Mouse (Mus musculus) v-Abl transformed pro-B cells (cell line): ENCODE data around the gene Exoc2.

Experiments used
- in situ Hi-C, 2 experiments: fragments of 400-800 bp; cut with MboI; formaldehyde crosslinking; loops; one replicate each; pipeline ENCODE4 v1.15.1; 2025; ENCODE audit not compliant: unreplicated experiment in 2 of 2

Exoc2 gene

DNA sequence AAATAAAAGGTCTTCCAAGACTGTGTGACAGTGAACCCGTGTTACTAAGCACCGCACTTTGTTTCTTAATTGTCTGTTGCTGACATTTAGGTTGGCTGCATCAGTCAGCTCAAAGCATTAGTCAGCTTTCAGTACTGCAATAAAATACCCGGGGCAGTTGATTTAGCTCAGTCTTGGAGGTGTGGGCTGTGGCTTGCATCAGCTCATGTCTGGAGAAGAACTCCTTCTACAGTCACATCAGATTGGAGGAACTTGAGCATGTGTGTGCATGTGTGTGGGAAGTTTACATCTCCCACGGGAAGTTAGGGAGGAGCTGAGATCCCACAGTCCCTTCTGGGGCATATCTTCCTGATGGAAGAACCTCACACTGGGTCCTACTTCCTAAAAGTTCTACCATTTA, 185.9 kb downstream of the Exoc2 start:
- in situ Hi-C loops, result no loop called here

DNA sequence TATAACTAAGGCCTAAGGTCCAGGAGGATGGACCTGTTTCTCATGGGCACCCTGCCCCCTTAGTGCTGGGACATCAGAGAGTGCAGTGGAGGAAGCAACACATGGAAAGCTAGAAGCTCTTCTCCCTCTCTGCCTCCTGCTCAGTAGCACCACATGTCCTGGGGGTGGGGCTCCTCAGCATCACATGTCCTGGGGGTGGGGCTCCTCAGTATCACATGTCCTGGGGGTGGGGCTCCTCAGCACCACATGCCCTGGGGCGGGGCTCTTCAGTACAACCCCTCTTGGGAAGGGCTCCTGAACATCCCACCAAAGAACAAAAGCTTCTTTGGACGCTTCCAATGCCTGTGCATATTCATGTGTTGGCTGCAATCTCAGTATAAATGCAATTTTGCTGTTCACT, 186.3 kb downstream of the Exoc2 start:
- in situ Hi-C loops, result no loop called here

DNA sequence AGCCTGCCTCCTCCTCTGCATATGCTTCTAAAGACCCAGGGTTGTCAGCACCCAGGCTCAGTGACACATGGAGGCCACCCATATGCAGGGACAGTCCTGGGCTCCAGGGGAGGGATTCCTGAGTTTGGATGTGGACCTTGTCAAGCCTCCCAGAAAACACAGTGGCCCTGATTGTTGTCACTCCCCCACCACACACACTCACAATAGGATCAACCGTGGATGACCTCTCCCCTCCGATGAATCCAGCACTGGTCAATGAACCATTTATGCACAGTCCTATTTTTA, 186.9 kb downstream of the Exoc2 start:
- in situ Hi-C loops, result no loop called here

DNA sequence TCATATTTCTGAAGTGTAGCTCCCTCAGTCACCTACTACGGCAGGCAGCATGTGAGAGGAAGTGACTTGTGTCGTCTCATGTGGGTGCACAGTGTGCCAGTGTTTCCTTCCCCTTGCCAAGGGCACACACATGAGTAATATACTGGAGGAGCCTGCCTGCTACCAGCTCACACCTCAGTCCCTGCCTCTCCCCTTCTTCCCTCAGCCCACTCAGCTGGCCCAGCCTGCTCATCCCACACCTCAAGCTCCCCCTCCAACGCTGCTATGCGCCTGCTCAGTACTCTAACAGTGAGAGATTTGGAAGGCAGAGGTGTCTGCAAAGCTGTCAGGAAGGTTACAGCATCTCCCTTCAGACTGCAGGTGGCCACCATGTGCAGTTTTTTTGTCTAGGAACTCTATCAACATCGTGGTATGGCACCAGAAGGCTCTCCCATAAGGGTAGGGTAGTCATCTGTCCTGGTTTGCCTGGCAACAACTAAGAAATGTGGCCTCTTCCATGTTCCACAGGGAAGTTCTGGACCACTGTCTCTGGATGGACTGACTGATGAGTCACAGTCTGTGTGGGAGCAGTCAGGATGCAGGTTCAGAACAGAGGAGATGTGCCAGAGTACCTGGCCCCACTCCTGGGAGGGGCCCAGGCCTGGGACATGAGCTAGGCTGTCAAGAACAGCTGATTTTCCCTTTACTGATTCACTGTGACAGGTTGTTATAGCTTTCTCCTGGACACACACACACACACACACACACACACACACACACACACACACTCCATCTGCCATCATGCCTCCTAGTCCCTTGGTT, 187.5 kb downstream of the Exoc2 start:
- in situ Hi-C loops, result no loop called here

DNA sequence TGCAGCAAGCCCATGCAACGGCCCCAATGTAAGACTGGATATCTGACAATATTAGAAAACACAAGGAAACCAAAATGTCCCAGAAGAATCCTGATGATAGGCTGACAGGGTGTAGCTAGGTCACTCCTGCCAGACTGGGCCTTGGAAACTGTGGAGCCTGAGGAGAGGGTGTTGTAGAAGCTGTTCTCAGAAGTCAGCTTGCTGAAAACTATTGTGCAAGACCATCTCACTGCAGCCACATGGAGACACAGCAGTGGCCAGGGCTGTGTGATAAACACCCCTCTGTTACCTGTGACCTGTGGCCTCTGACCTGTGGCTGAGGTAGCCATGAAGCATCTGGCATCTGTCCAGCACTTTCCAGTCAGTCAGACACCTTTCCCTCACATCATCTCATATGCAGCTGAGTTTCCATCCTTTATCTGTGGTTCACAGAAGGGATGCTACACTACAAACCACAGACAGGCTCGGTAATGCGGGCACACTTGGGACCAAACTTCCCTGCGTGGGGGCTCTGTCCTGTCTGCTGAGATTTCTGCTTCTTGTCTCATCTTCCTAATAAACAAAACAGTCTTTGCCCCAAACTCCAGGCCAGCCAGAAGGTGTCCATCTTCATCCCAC, 188.4 kb downstream of the Exoc2 start:
- in situ Hi-C loops, result no loop called here

DNA sequence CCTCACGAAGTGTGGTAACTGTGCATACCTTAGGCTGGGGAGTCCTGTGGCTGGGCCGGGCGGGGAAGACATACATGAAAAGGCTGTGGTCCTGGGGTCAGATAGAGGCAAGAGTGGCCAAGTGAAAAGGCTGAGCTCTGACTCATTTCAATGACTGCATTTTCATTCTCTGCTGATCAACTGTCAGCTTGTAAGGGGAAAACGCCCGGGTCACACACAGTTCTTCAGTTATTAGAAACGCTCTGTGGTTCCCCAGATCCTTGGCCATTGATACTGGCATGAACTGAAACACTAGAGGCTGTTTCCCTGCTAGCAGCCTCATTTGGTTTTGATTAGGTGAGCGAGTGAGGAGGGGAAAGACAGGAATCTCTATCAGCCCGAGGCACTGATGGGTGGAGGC, 191.5 kb downstream of the Exoc2 start:
- in situ Hi-C loops, result no loop called here

DNA sequence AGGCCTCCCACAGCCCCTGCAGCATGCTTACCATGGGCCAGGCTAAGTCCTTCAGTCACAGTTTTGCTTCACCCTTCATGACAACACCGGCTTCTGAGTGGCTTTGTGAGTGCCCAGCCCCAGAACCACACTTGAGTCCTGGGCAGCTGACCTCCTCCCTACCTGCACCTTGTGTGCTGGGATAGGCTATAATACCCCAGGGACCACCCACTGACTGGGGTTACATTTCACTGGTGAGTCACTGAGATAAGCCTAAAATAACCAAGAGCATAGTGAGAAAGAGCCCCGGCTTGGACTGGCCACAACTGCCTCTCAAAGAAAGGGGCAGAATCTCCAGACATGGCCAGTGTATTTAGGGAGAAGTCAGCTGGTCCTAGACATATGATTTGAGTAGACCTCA, 192.0 kb downstream of the Exoc2 start:
- in situ Hi-C loops, result no loop called here

DNA sequence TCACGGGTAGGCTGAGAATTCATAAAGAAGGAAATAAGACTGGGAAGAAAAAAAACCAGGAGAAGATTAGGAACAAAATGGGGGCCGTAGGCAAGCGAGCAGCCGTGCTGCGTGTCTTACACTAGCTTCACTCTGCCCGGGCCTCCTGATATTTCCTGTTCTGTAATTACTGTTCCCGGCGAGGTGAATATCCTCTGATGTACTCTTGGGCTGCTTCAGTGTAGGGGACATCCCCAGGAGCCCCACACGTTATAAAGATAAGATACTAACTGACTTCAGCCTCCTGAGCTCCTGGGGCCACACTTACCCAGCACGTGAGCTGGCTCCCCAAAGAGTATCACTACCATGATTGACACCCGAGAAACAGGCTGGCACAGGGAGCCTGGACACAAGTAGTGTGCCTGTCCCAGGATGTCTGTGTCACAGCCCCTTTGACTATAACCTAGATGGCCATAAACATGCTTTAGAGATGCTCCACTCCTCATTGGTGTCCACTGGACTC, 196.2 kb downstream of the Exoc2 start:
- in situ Hi-C loops, result no loop called here

DNA sequence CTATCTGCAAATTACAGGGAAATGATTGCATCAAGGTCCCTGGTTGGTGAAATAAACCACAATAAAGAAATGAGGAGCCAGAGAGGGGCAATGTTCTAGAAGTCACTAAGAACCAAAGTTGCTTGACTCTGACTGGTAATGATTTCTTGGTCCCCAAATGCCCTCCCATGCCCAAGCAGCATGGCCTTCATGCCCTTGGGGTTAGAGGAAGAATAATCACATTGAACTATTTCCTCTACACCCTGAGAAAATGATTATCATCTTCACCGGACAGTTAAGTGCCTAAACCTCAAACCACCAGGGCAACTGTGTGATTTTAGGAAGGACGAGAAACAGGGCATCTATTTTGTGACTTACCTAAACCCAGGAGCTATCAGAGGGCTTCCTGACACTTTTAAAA, 197.9 kb downstream of the Exoc2 start:
- in situ Hi-C loops, result no loop called here

DNA sequence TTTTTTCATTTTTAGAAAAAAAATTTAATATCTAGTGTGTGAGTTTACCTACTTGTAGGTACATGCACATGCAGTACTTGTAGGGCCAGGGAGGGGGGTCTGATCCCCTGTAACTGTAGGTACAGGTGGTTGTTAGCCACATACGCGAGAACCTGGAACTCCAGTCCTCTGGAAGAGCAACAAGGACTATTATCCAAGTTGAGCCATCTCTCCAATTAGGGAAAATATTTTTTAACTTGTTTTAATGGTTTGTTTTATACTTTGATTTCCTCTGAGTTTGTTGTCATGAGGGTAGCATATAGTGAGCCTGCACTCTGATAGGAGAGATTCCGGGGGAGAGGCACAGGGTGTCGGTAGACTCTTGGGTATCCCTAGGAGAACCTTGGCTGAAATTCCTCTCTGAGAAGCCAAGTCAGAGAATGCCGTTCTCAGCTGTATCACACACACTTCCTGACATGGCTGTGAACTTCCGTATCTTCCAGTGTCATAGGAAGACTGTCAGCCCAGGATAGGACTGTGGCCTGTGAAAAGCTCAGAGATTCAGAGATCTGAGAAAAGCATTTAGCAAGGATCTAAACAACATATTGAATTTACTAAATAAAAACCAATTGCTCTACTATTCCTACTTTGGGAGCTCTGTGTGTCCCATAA, 206.3 kb downstream of the Exoc2 start:
- in situ Hi-C loops, result loop anchor here (10.0 to 25.0 kb wide), 3 partner anchors 67 to 845 kb away; no protein-coding TSS in a partner anchor

DNA sequence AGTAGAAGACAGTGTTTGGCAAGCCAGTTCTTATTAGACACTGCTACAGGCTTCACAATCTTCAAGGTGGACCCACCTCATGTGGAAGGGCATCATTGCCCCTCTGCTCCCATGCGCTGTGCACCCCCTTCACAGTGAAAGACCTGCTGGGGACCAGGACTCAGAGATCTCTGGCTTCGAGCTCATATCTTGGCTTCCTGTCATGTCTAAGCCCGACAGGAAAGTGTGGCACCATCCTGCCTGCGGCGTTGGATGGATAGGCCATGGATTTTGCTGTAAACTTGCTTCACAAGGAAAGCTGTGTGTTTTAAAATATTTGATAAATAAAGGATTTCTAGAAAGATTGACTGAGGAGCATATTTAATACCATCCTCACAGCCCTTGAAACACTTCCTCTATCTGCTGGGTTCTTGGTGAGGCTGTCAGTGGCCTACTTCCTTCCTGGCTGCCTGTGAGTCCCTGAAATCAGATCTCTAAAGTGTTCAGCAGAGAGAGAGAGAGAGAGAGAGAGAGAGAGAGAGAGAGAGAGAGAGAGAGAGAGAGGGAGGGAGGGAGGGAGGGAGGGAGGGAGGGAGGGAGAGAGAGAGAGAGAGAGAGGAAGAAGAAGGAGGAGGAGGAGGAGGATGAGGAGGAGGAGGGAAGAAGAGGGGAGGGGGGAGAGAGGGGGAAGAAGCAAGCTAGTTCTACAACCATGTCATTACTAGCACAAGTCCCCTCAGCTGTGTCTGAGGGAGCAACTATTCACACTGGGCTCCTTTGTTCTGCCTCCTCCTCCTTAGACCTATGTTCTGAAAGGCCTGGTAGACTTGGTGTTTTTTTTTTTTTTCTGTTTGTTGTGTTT, 207.0 kb downstream of the Exoc2 start:
- in situ Hi-C loops, result loop anchor here (10.0 to 25.0 kb wide), 3 partner anchors 68 to 845 kb away; no protein-coding TSS in a partner anchor

DNA sequence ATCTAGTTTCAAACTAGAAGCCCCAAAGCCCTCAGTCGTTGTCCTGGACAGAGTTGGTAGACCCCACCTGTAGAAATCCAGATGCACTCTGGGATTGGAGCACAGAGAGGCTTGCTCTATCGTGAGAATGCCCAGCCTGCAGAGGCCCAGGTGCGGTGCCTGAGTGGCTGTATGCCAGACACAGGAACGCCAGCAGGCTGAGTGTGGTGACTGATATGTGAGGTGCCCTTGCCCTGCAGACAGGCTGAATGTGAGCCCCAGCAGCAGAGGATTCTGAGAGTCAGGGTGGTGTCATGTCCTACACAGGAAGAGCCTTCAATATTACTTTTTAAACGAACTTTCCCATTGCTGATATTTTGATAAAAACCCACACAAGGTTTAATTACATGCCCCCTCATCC, 208.0 kb downstream of the Exoc2 start:
- in situ Hi-C loops, result loop anchor here (10.0 to 25.0 kb wide), 3 partner anchors 69 to 846 kb away; no protein-coding TSS in a partner anchor

DNA sequence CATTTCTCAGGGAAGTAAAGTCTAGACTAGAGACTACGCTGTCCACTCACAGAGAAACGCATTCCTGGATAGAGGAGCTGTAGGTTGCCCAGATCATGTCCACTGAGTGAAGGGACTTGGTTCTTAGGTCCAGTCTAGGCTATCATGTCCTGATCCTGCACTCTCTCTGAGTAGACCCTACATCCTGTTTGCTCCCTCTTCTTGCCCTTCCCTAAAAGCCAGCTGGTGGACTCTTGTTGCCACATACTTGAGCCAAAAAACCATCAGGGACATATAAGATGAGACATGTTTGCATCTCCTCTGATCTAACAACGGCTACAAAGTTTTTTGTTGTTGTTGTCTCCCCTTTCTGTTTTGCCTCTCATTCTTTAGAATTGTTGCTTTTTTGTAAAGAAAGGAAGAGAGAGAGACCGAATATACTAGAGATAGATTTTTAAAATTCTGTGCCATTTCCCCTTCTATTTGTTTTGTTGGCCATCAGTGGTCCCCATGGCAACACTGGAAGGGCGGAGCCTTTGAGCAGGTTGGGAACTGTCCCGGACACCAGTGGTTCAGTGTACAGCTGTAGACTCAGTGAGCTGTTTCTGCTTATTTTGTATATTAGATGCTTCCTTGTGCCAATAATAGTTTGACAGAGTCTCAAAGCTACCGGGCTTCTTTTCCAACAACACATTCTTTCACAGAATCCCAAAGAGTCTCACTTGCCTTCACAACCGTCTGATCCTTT, 209.7 kb downstream of the Exoc2 start:
- in situ Hi-C loops, result loop anchor here (5.0 to 25.0 kb wide), 4 partner anchors 71 to 848 kb away; no protein-coding TSS in a partner anchor
